Mouse (Mus musculus) stomach, embryonic 15.5 days (tissue): ENCODE data around the gene Klf12. TPM values are rescaled to one million over a fixed set of nuclear protein-coding genes. Genes with fewer than 3 reads are reported as not detected.

Source experiments
- ATAC-seq: fragments of 200-750 bp; cut with Nextera tagmentation; 2 replicates; pipeline ENCODE4 v1.8.0; 2017; ENCODE audit warnings: low read depth, moderate number of reproducible peaks, moderate TSS enrichment; ENCODE audit not compliant: insufficient read depth, low FRiP score
- H3K27ac ChIP-seq: fragments of 300-500 bp; sonication (generic); 2 replicates; pipeline ENCODE4 v1.5.1; 2015; ENCODE audit warnings: mild to moderate bottlenecking, inconsistent platforms
- H3K27me3 ChIP-seq: fragments of 300-500 bp; sonication (generic); replicated peaks from 2 replicates; pipeline ENCODE4 v1.6.1; 2015; ENCODE audit warnings: inconsistent platforms
- H3K36me3 ChIP-seq: fragments of 300-500 bp; sonication (generic); 2 replicates; pipeline ENCODE4 v1.6.1; 2015; ENCODE audit warnings: inconsistent platforms
- H3K4me1 ChIP-seq: fragments of 300-500 bp; sonication (generic); 2 replicates; pipeline ENCODE4 v1.6.1; 2015; ENCODE audit warnings: inconsistent platforms
- H3K4me2 ChIP-seq: fragments of 300-500 bp; sonication (generic); 2 replicates; pipeline ENCODE4 v1.6.1; 2015; ENCODE audit warnings: mild to moderate bottlenecking, inconsistent platforms
- H3K4me3 ChIP-seq: fragments of 300-500 bp; sonication (generic); replicated peaks from 2 replicates; pipeline ENCODE4 v1.5.1; 2015; ENCODE audit warnings: inconsistent platforms
- H3K9ac ChIP-seq: fragments of 300-500 bp; sonication (generic); 2 replicates; pipeline ENCODE4 v1.6.1; 2015; ENCODE audit warnings: inconsistent platforms
- H3K9me3 ChIP-seq: fragments of 300-500 bp; sonication (generic); 2 replicates; pipeline ENCODE4 v1.6.1; 2016; ENCODE audit warnings: inconsistent platforms
- WGBS: fragments of 180-500 bp; shearing (Covaris S2); methylation state at CpG from one replicate; pipeline ENCODE4 v1.1.7; 2015; 5-methylcytosine and 5-hydroxymethylcytosine counted together
- polyA plus RNA-seq: library from polyadenylated mRNA; unstranded; fragments of >200 nt; fragmentation: Nextera tagmentation; extraction: Ambion mirVana; gene quantifications from 2 replicates; pipeline ENCODE4 v1.2.1, GENCODE M21; 2015

Gene Klf12
- polyA plus RNA-seq, 1 experiment from 2014 or later: 11.1 TPM

DNA sequence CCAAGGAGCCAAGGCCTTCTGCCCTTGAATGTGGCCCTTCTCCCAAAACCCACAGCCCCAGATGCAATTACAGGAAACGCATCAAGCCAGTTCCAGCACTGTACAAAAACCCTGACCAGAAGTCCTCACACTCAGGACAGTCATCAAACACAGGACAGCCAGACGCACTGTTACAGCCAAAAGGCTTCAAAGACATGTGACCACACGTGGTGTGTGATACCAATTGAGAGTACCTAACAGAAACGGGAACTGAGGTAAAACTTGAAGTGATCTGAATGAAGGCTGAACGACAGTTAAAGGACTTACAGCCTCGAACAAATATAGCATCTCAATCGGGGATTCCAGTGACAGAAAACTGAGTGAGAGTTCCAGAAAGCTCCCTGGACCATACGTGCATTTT lies 87.3 kb downstream of the Klf12 start:
- no peak overlapping the region for H3K4me3 ChIP-seq
- no peaks in the 10 kb centered on the region for H3K9me3 ChIP-seq
- no peak overlapping the region for H3K9ac ChIP-seq
- no peak overlapping the region for H3K27ac ChIP-seq
- no peak overlapping the region for H3K4me2 ChIP-seq
- ATAC-seq: no peak
- 90% methylated on average over 8 of the region's 8 CpGs for WGBS
- no peaks in the 10 kb centered on the region for H3K4me1 ChIP-seq
- H3K27me3 ChIP-seq: no peaks in the 10 kb centered on the region
- no peaks in the 10 kb centered on the region for H3K36me3 ChIP-seq

DNA sequence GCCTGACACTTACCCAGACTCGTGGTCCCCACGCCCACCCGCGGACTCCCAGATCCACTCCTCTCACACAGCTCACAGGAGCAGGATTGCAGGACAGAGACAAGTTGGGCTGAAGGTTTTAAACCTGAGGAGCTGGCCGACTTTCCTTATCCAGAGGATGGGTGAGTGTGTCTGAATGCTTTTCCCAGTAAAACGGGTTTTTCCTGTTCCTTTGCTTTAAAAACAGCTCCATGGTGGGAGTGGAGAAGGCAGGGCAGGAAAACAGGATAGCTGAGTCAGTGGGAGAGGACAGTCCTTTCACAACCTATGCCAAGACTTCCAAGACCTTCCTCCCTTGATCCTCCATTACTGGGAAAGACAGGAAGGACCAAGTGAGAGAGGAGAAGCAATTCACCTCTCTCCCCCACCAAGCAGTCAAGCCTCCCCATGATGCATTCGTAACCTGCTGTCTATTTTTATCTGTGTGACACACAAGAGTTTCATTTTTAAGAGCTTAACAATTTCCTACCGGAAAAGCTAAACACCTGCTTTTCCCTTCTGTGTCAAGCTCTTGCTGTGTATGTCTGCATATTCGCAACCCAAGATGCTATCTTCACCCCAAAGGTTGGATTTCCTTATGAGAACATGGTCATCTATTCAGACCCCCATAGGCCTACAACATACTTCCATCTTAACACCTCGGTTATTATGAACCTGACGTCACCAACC lies 94.8 kb downstream of the Klf12 start:
- no peaks in the 10 kb centered on the region for H3K9me3 ChIP-seq
- 73% methylated on average over 11 of the region's 11 CpGs for WGBS
- no peak overlapping the region for H3K27ac ChIP-seq
- H3K9ac ChIP-seq: no peak overlapping the region
- no peaks in the 10 kb centered on the region for H3K4me1 ChIP-seq
- no peak for ATAC-seq
- no peaks in the 10 kb centered on the region for H3K27me3 ChIP-seq
- H3K36me3 ChIP-seq: no peaks in the 10 kb centered on the region
- H3K4me3 ChIP-seq: no peak overlapping the region
- no peak overlapping the region for H3K4me2 ChIP-seq

DNA sequence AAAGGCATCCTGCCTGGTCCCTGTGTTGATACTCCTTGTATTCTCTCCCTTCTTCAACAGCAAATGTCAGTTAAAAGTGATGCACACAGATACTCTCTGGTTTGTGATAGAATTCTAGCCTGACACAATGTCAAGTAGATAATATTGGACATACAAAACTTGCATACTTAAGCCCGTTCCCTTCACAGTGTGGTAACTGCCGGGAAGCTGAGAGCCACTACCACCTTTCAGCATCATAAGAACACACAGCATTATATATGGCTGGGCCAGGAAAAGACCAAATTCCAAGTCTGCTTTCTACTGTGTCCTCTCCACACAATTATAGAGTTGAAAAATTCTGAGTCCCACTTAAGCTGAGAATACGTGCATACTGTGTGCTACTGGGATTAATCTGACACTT lies 97.1 kb downstream of the Klf12 start:
- Histone ChIP-seq H3K27me3 (no peaks in the 10 kb centered on the region), H3K9me3 (no peaks in the 10 kb centered on the region), H3K36me3 (no peaks in the 10 kb centered on the region), H3K4me1 (no peaks in the 10 kb centered on the region), H3K9ac (no peak overlapping the region), H3K27ac (no peak overlapping the region), H3K4me2 (no peak overlapping the region), H3K4me3 (no peak overlapping the region)
- WGBS: 82% methylated on average over 3 of the region's 3 CpGs
- no peak for ATAC-seq

DNA sequence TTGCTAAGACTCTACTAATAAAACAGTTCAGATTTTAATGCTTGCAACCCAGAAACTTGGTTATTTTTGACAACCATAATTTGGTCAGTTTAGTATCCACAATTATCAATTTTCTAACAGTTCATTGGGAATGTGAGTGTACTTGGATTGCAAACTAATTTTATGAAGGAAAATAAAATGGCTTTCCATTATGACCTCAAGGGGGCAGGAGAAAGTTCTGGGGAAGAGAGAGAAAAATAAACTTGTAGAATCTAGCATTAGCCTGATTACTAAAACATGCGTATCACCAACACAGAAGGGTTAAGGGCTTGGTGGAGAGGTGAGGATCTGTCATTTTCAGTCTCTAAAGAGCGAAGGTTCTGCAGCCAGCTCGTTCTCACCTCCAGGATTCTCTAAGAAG lies 106.7 kb downstream of the Klf12 start:
- no peak overlapping the region for H3K4me2 ChIP-seq
- H3K4me3 ChIP-seq: no peak overlapping the region
- 73% methylated on average over 3 of the region's 3 CpGs for WGBS
- no peak overlapping the region for H3K27ac ChIP-seq
- no peaks in the 10 kb centered on the region for H3K4me1 ChIP-seq
- no peaks in the 10 kb centered on the region for H3K36me3 ChIP-seq
- no peaks in the 10 kb centered on the region for H3K27me3 ChIP-seq
- H3K9ac ChIP-seq: no peak overlapping the region
- H3K9me3 ChIP-seq: no peaks in the 10 kb centered on the region
- no peak for ATAC-seq

DNA sequence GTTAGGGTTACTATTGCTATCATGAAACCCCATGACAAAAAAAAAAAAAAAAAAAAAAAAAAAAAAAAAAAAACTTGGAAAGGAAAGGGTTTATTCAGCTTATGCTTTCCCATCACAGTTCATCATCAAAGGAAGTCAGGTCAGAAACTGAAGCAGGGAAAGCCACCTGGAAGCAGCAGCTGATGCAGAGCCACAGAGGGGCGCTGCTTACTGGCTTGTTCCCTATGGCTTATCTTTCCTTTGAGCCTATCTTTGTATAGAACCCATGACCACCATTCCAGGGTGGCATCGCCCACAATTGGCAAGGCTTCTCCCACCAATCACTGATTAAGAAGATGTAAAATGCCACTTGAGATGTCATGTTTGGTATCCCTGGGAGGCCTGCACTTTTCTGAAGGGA lies 119.4 kb downstream of the Klf12 start:
- H3K36me3 ChIP-seq: no peaks in the 10 kb centered on the region
- no peak overlapping the region for H3K4me3 ChIP-seq
- H3K9ac ChIP-seq: no peak overlapping the region
- WGBS: 91% methylated on average over 2 of the region's 2 CpGs
- H3K9me3 ChIP-seq: no peaks in the 10 kb centered on the region
- ATAC-seq: no peak
- no peak overlapping the region for H3K27ac ChIP-seq
- H3K27me3 ChIP-seq: no peaks in the 10 kb centered on the region
- H3K4me1 ChIP-seq: no peaks in the 10 kb centered on the region
- no peak overlapping the region for H3K4me2 ChIP-seq

DNA sequence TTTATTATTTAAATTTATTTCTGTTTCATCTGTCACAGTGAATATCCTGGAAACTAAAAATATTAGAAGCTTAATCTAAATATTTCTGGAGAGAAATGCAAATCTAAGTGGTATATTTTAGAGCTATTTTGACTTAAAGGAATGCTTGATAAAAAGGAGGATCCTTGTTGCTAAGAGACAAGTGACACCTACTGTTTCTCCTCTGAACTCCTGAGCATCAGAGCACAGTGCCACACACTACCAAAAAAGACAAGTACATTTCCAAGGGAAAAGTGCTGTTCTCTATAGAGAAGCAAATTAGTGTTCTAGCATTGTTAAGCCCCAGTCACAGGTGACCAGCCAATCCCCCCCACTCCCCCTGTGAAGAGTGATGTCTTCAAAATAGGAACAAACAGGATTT lies 127.8 kb downstream of the Klf12 start:
- Histone ChIP-seq H3K4me2 (no peak overlapping the region), H3K9ac (no peak overlapping the region), H3K9me3 (no peaks in the 10 kb centered on the region), H3K4me3 (no peak overlapping the region), H3K27ac (no peak overlapping the region), H3K27me3 (no peaks in the 10 kb centered on the region), H3K4me1 (no peaks in the 10 kb centered on the region), H3K36me3 (no peaks in the 10 kb centered on the region)
- no peak for ATAC-seq

DNA sequence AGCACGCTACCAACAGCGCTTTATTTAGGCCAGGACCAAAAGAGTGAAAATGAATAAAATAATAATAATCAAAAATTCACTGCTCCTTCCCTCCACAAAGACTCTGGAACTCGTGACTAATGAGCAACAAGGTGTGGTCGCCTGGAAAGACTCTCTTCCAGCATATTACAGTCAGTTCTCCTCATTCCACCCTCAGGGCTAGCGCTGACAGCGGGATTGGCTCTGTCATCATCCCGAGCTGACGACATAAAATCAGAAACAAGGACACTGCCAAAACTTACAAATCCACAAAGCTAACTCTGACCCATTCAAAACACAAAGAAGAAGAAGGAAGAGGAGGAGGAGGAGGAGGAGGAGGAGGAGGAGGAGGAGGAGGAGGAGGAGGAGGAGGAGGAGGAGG lies 136.8 kb downstream of the Klf12 start:
- Histone ChIP-seq H3K9ac (no peak overlapping the region), H3K36me3 (no peaks in the 10 kb centered on the region), H3K27ac (no peak overlapping the region), H3K4me1 (no peaks in the 10 kb centered on the region), H3K9me3 (no peaks in the 10 kb centered on the region), H3K27me3 (no peaks in the 10 kb centered on the region), H3K4me3 (no peak overlapping the region), H3K4me2 (no peak overlapping the region)
- ATAC-seq: no peak
- 86% methylated on average over 8 of the region's 8 CpGs for WGBS

DNA sequence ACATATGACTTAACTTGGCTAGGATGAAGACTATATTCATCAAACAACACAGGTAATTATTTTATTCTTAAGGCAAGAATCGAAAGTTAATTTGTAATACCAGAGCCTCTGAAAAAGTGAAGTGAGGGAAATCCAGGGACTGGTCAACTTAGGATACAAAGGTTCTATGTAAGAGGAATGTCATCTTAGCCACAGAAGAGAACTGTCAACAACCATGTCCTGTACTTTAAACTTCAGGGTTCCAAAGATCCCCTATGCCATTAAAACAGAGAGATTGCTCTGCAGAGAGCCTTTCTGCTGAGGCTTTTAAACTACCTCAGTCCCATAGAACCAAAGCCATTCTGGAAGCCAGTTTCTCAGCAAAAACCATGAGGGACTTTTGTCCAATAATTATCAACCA lies 144.1 kb downstream of the Klf12 start:
- no peaks in the 10 kb centered on the region for H3K27me3 ChIP-seq
- no peak for ATAC-seq
- H3K4me3 ChIP-seq: no peak overlapping the region
- H3K4me1 ChIP-seq: no peaks in the 10 kb centered on the region
- no peak overlapping the region for H3K9ac ChIP-seq
- H3K36me3 ChIP-seq: no peaks in the 10 kb centered on the region
- no peaks in the 10 kb centered on the region for H3K9me3 ChIP-seq
- 93% methylated on average over 1 of the region's 1 CpGs for WGBS
- no peak overlapping the region for H3K27ac ChIP-seq
- no peak overlapping the region for H3K4me2 ChIP-seq

DNA sequence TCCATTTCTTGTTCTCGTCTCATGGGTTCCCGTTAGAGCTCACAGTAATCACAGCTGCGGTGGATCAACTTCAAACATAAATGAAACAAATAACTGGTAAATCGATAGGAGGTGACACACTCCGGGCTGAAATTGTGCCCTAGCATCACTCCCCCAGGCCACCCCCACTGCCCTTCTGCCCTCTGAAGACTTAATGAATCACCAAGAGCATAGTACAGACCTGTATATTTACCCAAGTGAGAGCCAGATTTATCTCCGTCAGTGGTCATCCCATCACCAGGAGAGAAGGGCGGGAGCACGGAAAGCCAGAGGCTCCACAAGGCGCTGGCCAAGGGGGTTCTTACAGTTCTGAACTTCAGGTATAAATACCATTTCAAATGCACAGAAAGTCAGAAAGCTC lies 150.2 kb downstream of the Klf12 start:
- H3K4me3 ChIP-seq: no peak overlapping the region
- no peak overlapping the region for H3K4me2 ChIP-seq
- H3K36me3 ChIP-seq: no peaks in the 10 kb centered on the region
- 52% methylated on average over 9 of the region's 9 CpGs for WGBS
- H3K27me3 ChIP-seq: no peaks in the 10 kb centered on the region
- H3K9me3 ChIP-seq: no peaks in the 10 kb centered on the region
- no peak for ATAC-seq
- H3K4me1 ChIP-seq: no peaks in the 10 kb centered on the region
- H3K27ac ChIP-seq: no peak overlapping the region
- H3K9ac ChIP-seq: no peak overlapping the region

DNA sequence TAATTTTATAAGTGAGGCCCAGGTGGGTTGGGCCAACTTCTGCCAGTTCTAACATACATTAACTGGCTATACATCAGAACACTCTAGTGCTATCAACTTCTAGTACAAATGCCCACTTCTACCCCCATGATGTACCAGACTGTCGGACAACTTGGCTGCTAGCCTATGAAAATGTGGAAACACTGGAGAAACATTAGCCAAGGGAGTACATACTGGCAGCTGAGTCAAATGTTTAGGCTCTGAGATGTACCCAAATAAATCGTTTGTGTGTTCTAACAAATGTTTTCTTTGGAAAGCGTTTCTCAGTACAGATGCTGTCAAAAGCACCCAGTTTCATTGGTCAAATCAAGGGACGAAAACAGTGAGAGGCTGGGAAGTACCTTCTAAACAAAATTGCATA lies 152.0 kb downstream of the Klf12 start:
- Histone ChIP-seq H3K36me3 (no peaks in the 10 kb centered on the region), H3K27me3 (no peaks in the 10 kb centered on the region), H3K4me1 (no peaks in the 10 kb centered on the region), H3K4me3 (no peak overlapping the region), H3K27ac (no peak overlapping the region), H3K4me2 (no peak overlapping the region), H3K9ac (no peak overlapping the region), H3K9me3 (no peaks in the 10 kb centered on the region)
- WGBS: 78% methylated on average over 4 of the region's 4 CpGs
- ATAC-seq: no peak

DNA sequence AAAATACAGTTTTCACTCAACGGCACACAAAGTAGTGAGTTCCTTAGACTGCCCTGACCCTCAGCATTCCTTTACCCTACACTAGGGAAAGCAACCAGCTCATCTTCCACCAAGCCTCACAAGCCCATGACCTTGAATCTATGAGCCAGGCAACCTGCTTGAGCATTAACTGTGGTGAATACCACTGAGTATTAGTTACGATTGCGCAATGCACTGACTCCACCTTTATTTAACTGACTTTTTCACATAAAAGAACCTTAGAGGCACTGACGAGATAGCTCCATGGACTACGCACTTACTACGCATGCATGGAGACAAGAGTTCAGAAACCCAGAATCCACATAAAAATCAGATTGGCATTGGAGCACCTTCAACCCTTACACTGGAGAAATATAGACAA lies 158.4 kb downstream of the Klf12 start:
- Histone ChIP-seq H3K36me3 (no peaks in the 10 kb centered on the region), H3K27me3 (no peaks in the 10 kb centered on the region)
- 78% methylated on average over 6 of the region's 6 CpGs for WGBS

DNA sequence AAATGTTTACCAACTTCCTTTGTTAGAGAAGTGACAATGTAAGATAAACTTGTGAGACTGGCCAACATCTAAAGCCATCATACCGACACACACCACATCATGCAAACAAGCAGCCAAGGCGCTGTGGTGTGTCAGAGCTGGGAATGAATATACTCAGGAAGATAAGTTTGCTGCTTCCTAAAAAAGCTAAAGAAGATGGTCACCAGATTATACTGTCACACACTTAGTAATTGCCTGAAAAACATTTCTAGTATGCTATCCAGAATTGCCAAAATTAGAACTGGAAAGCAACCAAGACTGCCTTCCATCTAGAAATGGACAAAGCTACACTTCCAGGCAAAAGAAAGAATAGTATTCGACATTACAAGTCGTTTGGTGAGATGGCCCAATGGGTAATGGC lies 163.4 kb downstream of the Klf12 start:
- no peak overlapping the region for H3K4me2 ChIP-seq
- H3K4me3 ChIP-seq: no peak overlapping the region
- no peaks in the 10 kb centered on the region for H3K36me3 ChIP-seq
- no peak overlapping the region for H3K27ac ChIP-seq
- ATAC-seq: no peak
- H3K4me1 ChIP-seq: no peaks in the 10 kb centered on the region
- no peaks in the 10 kb centered on the region for H3K9me3 ChIP-seq
- H3K9ac ChIP-seq: no peak overlapping the region
- H3K27me3 ChIP-seq: no peaks in the 10 kb centered on the region
- WGBS: 88% methylated on average over 4 of the region's 4 CpGs

More for the DNA sequence above, 158.4 kb downstream of the Klf12 start:
- ATAC-seq: no peak
- H3K4me3 ChIP-seq: no peak overlapping the region
- no peak overlapping the region for H3K9ac ChIP-seq
- H3K9me3 ChIP-seq: no peaks in the 10 kb centered on the region
- H3K4me1 ChIP-seq: no peaks in the 10 kb centered on the region
- no peak overlapping the region for H3K4me2 ChIP-seq
- no peak overlapping the region for H3K27ac ChIP-seq

DNA sequence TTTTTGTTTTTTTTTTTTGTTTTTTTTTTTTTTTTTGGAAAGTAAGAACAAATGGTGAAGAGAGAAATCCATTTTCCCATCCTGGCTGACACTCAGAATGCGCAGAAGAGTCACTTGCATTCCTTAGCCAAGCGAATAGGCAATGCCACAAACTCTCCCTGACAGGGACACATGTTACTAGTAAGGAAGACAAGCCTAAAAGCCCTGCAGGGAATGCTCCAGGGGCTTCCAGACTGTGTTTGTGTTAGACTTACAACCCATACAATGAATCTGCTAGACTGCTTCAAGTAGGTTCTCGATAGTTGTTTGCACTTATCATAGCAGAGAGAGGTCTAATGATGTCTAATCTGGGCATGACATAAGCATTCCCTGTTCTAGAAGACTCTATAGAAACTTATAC lies 164.6 kb downstream of the Klf12 start:
- 68% methylated on average over 3 of the region's 3 CpGs for WGBS
- H3K4me2 ChIP-seq: no peak overlapping the region
- no peak for ATAC-seq
- H3K9me3 ChIP-seq: no peaks in the 10 kb centered on the region
- no peaks in the 10 kb centered on the region for H3K36me3 ChIP-seq
- H3K27ac ChIP-seq: no peak overlapping the region
- H3K4me1 ChIP-seq: no peaks in the 10 kb centered on the region
- H3K9ac ChIP-seq: no peak overlapping the region
- H3K27me3 ChIP-seq: no peaks in the 10 kb centered on the region
- H3K4me3 ChIP-seq: no peak overlapping the region
